Mouse (Mus musculus) c-Kit-negative CD71-positive TER-119-positive erythroid progenitor cells, embryonic 14.5 days (primary cell): ENCODE measurements around the gene Elk3.

ENCODE experiments used
- DNase-seq: peaks from one replicate; pipeline ENCODE4 v3.0.0-alpha.2; 2013; ENCODE audit warnings: low read depth, low spot score

The Elk3 gene

GRCm38 (mm10) chr10:93269744-93270143 lies 41.2 kb downstream of the Elk3 start:
- no peak for DNase-seq

GRCm38 (mm10) chr10:93268339-93268738 lies 42.6 kb downstream of the Elk3 start:
- DNase-seq = no peak

- no peak for DNase-seq
Measured at GRCm38 (mm10) chr10:93267509-93267908, 43.4 kb downstream of the Elk3 start.

- DNase-seq = no peak
Measured at GRCm38 (mm10) chr10:93266521-93266920, 44.4 kb downstream of the Elk3 start.

DNA sequence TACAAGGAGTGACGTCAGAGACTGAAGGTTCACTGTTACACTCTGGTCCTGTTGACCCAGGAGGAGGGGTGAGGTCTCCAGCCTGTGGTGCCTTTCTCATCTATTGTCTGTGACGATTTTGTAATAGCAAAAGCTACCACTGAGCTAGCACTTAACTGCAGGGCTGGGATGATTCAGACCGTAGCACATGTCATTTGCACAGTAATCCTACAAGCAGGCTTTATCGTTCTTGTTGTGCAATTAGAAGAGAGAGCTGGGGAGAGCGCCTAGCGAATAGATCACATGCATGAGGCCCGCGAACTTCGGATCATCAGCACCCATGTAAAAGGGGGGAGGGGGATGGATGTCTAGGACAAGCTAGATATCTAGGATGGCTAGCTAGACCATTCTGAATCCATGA lies 45.1 kb downstream of the Elk3 start:
- DNase-seq = no peak

DNA sequence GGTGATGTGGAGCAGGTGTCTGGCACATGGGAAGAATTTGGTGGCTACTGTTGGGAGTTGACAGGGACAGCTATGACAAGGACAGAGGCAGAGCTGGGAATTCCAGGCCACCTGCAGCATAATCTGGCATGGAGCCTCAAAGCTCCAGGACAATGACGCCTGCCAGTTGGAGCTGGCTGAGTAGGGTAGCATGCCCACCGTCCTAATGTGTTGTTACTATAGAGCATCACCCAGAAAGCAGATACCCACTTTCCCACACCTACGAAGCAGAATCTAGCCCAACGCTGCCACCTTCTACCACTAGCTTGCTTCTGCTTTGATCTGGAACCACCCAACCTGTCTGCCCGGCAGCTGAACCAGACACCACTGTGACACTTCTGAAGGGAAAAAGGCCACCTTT lies 46.9 kb downstream of the Elk3 start:
- no peak for DNase-seq

- no peak for DNase-seq
Measured at GRCm38 (mm10) chr10:93263431-93263830, 47.5 kb downstream of the Elk3 start.

DNA sequence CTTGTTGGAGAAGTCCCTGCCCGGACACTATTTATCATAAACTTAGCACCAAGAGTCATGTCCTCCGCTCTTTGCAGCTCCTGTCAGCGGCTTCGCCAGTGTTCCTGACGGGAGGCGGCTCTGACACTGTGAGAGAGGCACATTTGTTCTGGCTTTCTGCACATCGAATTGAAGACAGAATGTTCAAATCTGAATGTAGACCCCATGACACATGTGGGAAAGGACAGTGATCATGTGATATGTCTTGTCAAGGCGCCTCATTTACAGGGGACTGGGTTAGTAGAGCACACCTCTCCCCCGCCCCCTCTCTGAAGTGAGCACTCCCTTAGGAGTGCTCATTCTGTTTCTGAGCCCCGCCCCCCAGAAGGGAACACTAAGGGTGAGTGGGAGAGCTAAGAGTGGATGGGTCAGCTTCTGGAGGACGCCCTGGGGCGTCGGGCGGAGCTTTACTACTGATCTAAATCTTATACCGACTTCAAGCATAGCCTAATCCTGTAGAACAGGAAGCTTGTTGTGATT lies 48.9 kb downstream of the Elk3 start:
- DNase-seq = no peak

DNA sequence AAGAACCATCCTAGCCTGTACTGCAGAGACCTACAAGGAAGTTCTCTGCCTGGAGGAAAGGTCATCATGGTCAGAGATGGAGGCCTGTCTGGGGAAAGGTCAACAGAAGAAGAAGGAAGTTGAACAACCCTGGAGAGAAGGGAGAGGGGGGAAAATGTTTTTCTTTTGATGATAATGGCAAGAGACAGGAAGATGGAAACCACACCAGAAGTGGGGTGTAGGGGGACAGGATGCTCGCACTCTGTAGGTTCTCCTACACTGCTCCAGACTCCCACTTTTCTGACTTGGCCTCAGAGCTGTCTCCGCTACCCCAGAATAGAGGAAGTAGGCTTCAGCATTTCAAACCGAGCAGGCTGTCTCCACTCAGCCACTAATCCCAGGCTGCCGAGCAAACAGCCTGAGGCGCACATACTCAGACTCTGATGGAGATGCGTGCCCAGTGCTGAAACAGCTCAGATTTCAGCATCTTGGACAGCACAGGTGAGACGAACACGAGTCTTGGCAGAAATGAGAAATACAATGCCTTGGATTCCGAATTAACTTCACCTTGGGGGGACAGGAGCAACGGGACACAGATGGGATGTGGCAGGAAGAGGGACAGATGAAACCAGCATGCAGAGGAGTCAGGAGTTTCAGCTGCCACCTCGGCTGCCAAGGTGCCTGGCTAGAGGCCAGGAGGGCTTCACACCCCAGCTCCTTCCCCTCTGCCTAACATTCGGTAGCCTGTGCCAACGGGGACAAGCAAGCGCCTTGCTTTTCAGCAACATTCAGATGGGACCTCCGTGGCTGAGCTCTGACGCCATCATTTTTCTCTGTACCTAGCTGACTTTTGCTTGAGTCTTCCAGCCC lies 49.6 kb downstream of the Elk3 start:
- DNase-seq = no peak

GRCm38 (mm10) chr10:93259826-93260225 lies 51.1 kb downstream of the Elk3 start:
- no peak for DNase-seq

- DNase-seq = no peak
Measured at GRCm38 (mm10) chr10:93255294-93255693, 55.6 kb downstream of the Elk3 start.

- no peak for DNase-seq
Measured at GRCm38 (mm10) chr10:93253156-93253555, 57.8 kb downstream of the Elk3 start.

DNA sequence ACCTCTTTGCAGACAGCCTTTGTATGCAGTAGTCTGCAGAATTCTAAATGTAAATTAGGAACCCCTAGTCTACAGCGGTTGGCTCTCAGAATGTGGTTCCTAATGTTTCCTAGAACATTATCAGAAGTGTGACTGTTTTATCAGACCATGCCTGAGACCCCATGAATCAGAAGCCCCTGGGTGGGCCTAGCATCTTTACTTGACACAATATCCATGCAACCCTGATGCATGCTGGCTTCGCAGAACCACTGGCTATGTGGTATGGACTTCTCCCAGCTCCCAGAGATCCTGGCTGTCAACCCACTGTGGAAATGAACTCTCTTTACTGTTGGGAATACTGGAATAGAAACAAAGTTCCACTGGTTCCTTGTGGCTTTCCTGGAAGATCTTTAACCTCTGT lies 58.3 kb downstream of the Elk3 start:
- DNase-seq = no peak

DNA sequence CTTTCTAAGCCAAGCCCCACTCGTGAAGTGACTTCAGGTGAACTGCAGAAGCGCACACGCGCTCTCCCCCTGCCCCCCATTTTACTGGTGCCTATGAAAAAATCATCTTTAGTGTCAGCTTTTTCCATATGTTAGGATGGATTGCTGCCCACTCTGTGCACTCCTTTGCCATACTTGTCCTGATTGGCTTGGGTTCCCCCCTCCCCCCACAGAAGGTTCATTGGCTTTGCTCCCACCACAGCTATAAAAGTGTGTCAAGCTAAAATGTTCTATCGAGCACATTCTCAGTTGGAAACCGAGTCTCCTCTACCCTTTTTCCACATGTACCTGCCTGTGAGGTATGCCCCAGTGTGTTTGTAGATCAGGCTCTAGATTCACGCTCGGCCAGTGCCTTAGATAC lies 59.5 kb downstream of the Elk3 start:
- DNase-seq = no peak

- no peak for DNase-seq
Measured at GRCm38 (mm10) chr10:93250436-93251317, 60.3 kb downstream of the Elk3 start.

GRCm38 (mm10) chr10:93249901-93250300 lies 61.0 kb downstream of the Elk3 start:
- no peak for DNase-seq

DNA sequence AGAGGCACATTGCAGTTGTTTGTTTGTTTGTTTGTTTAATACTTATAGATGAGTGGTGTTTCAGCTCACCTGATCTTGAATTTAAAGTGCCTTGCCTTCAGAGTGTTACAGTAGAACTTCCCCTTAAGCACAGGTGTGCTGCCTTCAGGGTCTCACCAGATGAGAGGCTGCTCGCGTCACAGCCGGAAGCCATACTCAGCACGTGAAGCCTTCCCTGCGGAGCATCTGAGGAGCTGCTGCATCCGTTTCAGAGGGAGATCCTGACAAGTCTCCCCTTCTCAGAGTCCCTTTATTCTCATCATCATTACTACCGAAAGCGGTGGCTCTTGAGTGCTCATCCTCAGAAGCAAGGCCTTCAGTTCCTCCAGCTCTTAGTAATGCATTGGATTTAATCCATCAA lies 62.5 kb downstream of the Elk3 start:
- no peak for DNase-seq

DNA sequence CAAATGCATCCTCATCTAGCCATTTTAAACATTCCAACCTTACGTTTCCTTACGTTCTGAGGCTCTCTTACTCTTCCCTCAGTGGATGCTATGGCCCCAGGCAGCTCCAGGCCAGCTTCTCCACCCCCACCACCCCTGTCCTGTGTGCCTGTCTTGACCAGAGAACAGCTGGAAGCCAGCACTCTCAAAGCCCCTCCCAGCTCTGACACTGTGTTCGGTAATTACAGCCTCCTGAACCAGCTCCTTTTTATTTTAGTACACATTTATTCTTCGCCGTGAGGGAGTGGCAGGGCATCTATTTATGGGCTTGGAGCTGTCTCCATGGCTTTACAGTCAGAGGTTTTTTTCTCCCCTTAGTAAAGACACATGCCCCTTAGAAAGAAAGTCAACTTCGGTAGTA lies 63.0 kb downstream of the Elk3 start:
- DNase-seq = no peak

DNA sequence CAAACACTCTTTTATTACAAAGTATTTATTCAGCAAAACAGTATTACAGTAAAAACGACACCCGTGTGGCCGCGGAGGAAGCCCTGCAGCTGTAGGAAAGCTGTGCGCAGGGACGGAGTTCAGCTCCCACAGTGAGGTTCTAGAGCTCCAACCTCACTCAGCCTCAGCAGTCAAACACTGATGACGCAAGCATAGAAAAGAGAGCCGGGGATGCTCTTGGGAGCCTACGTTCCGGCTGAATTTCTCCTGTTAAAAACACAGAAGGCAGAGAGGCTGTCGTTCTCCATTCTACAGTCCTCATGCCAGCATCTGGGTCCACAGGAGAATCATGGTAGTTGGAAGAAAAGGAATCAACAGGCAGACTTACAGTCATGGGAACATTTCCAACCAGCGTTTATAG lies 63.5 kb downstream of the Elk3 start:
- DNase-seq = no peak

DNA sequence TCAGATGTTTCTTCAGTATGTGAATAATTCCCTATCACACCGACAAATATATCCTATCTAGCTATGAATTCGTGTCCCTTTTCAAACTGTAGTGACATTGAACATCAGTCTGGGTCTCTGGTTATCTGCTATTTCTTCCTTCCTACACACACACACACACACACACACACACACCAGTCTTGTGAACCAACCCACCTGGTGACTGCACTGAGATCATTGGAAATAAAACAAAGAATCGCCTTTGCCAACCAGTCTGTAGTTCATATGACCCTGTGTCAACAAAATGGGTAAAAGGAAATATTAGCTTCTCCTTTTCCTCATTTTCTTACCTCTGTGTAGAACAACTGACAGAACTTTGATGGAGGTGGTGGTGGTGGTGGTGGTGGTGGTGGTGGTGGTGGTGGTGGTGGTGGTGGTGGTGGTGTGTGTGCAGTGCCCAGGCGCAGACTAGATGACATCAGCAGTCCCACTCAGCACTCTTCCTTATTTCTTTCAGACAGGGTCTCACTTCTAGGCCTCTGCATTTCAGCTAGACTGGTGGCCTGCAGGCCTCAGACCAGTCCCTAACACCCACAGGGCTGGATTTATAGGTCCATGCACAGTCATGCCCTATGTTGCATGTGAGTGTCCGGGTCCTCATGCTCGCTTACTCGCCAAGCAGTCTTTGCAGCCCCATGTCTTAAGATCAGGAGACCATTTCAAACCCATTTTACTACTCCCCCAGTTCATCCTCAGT lies 64.6 kb downstream of the Elk3 start:
- no peak for DNase-seq

GRCm38 (mm10) chr10:93244209-93244705 lies 66.7 kb downstream of the Elk3 start:
- no peak for DNase-seq

DNA sequence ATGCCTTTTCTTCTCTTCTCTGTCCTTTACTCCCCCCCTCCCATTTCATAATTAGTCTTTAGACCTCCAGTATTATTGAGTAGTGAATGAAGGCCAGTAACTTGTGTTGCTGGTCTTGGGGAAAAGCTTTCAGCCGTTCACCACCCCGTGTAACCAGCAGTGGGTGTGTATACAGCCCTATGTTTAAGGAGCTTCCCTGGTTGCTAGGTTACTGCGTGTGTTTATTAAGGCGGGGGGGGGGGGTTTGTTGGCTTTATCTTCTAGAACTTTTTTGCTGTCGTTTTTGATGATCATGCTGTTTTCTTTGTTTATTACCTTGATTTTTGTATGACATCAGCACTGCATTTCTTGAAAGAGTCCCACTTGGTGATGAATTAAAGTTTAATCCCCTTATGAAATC lies 68.1 kb downstream of the Elk3 start:
- DNase-seq = no peak
